Mouse (Mus musculus) left cerebral cortex, adult 2 months (tissue): Measurements from ENCODE around the gene Clptm1. TPM values are rescaled to one million over a fixed set of nuclear protein-coding genes. Genes with fewer than 3 reads are reported as not detected.

Experiments
- DNase-seq, 2 experiments: peaks; one replicate each; pipeline ENCODE4 v3.0.0; 2021 to 2022; ENCODE audit warnings: low spot score in 2 of 2, mixed read lengths in 1 of 2; ENCODE audit errors: extremely low spot score in 1 of 2
- H3K27ac ChIP-seq: fragments of 200-600 bp; 2 replicates; pipeline ENCODE4 v1.8.1; 2022
- H3K4me3 ChIP-seq: fragments of 200-600 bp; 2 replicates; pipeline ENCODE4 v1.8.1; 2022
- CTCF ChIP-seq: fragments of 200-600 bp; IDR thresholded peaks from 2 replicates; pipeline ENCODE4 v1.8.1; 2022; ENCODE audit warnings: antibody characterized with exemption, mild to moderate bottlenecking, moderate library complexity
- intact Hi-C: fragments of 180-260 bp; cut with DNase I; formaldehyde crosslinking; loops from one replicate; pipeline ENCODE4 v1.15.1; 2025
- long read RNA-seq, 2 experiments: library from polyadenylated mRNA; stranded (forward); transcript quantifications; one replicate each; pipeline ENCODE4 v2.0.0; 2021; ENCODE audit warnings: borderline mapping rate in 2 of 2
- total RNA-seq, 2 experiments: library from RNA; stranded (reverse); gene quantifications; 2 replicates each; pipeline ENCODE4 v1.2.3; 2021

The Clptm1 gene
- total RNA-seq, result 100 to 1,000 TPM; 137 to 139 TPM
- long read RNA-seq, experiment 1, full-length matches to known transcripts, result 524 of 591 reads
- long read RNA-seq, experiment 1, partial matches to known transcripts, result 25 of 591 reads
- long read RNA-seq, experiment 1, other reads (novel, unspliced or antisense), result 42 of 591 reads
- long read RNA-seq, experiment 2, full-length matches to known transcripts, result 382 of 436 reads
- long read RNA-seq, experiment 2, partial matches to known transcripts, result 17 of 436 reads
- long read RNA-seq, experiment 2, other reads (novel, unspliced or antisense), result 37 of 436 reads

- peak; percentile 28 for TF ChIP-seq CTCF
- DNase-seq, result peak; percentile 97 to 98
- Histone ChIP-seq H3K27ac (peak within 1 kb of the TSS; percentile 93), H3K4me3 (peak within 1 kb of the TSS; percentile 99)
- intact Hi-C loops, result loop anchor here (5.0 kb wide), 1 partner anchor 127 kb away; no protein-coding TSS in a partner anchor
These were observed at the start of gene Clptm1 for GRCm38 (mm10) chr7:19664955-19665841. Gene Clptm1, minus strand, starts transcription at chr7:19665033.

DNA sequence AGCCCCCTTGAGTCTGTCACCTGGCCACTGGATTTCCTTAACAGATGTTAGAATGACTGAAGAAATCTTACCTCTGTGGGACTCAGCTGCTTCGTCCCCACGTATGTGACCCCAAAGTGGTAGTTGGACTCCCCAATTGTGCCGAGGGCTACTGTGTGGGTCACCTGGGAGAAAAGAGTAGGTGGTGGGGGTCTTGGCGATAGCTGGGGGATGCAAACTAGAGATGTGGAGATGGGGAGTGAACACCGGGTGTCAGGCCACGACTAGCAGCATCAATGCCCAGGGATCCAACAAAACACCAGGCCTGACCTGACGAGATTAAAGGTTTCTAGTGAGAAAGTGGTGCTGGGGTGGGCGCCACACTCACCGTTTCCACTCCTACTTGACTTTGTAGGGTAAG is 48.8 kb upstream of the Clptm1 start:
- TF ChIP-seq CTCF, result no peak
- H3K4me3 ChIP-seq, result no peak overlapping the region
- intact Hi-C loops, result loop anchor here (1.0 to 10.0 kb wide), 2 partner anchors 44 to 709 kb away; partner anchors contain the start of gene Irf2bp1
- no peak for DNase-seq
- H3K27ac ChIP-seq, result no peak overlapping the region

DNA sequence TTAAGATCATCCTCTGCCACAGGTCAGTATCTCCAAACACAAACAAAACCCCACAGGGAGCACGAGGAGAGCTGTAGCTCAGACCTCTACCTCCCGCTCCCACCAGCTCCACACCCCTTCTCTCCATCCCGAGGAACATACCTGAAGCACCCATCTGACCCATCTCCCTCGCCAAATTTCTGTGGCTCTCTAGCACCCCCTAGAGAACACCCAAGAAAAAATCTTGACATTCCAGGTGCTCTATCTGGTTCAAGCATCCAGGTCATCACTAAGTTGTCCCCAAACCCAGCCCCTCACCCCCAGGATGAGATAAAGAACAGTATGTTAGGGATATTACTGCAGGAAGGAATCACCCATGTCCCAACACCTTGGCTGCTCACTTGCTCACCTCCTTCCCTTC is 48.4 kb upstream of the Clptm1 start:
- peak; percentile 54 for TF ChIP-seq CTCF
- H3K27ac ChIP-seq, result no peak overlapping the region; the same call in 1 of the 2 replicates
- no peak overlapping the region for H3K4me3 ChIP-seq
- DNase-seq, result no peak
- intact Hi-C loops, result loop anchor here (1.0 to 10.0 kb wide), 2 partner anchors 44 to 708 kb away; partner anchors contain the start of gene Irf2bp1

- H3K27ac ChIP-seq, result no peak overlapping the region
- intact Hi-C loops, result loop anchor here (10.0 kb wide), 1 partner anchor 708 kb away; the partner anchor contains the start of gene Irf2bp1
- peak; percentile 61 for TF ChIP-seq CTCF
- H3K4me3 ChIP-seq, result no peak overlapping the region
- DNase-seq, result no peak
These were observed 47.6 kb upstream of the Clptm1 start for GRCm38 (mm10) chr7:19712414-19712813.

GRCm38 (mm10) chr7:19710650-19711049 is 45.8 kb upstream of the Clptm1 start:
- Histone ChIP-seq H3K27ac (no peak overlapping the region), H3K4me3 (no peak overlapping the region)
- intact Hi-C loops, result loop anchor here (10.0 kb wide), 1 partner anchor 706 kb away; the partner anchor contains the start of gene Irf2bp1
- TF ChIP-seq CTCF, result no peak
- no peak for DNase-seq

DNA sequence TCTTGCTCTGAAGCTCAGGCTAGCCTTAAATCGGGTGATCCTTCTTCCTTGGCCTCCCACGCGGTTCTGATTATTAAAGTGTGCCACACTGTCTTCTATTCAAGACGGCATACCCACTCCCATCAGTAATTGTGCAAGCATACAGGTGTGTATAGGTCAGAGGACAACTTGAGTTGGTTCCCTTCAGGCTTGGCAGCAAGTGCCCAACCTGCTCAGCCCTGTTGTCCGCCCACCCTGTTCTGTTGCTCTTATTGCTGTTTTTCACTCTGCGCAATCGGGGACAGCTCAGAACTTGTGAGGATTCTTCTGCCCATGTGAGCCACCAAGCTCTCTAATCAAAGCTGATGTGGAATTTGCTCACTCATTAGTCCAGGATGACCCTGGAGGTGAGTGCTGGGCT is 40.4 kb upstream of the Clptm1 start:
- no peak overlapping the region for H3K4me3 ChIP-seq
- TF ChIP-seq CTCF, result no peak
- no peak for DNase-seq
- no peak overlapping the region for H3K27ac ChIP-seq
- intact Hi-C loops, result no loop called here

GRCm38 (mm10) chr7:19704475-19704874 is 39.6 kb upstream of the Clptm1 start:
- no peak for TF ChIP-seq CTCF
- DNase-seq, result no peak
- Histone ChIP-seq H3K27ac (no peak overlapping the region), H3K4me3 (no peak overlapping the region)
- intact Hi-C loops, result loop anchor here (5.0 kb wide), 1 partner anchor 297 kb away; no protein-coding TSS in a partner anchor

DNA sequence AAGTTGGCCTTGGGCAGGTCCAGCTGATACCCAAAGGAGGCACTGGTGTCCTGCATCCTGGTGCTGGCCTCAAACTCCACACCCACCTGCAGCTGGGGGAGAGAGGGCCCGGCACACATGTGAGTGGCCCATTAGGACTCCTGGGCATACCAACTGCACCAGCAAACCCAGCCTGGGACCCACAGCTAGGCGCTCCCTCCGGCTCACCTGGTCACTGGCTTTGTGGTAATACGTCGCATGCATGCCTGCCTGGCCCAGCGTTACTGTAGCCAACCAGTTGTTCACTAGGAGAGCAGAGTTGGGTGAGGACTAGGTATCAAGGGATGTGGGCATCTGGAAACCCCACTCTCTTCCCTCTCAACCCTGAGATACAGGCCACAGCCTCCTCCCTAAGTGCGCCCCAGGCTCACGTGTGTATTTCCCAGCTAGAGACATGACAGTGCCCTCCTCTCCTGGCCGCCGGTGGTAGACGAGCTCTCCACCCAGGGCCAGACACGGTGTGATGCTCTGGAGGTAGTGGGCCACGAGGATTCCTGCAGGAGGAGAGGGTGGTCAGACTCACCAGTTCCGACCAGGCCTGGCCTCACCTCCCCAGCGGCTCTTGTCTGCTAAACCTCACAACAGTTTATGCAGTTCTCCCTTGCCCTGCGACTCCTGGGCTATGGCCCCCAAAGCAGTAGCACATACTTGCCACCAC is 38.2 kb upstream of the Clptm1 start:
- no peak overlapping the region for H3K4me3 ChIP-seq
- intact Hi-C loops, result loop anchor here (5.0 kb wide), 1 partner anchor 296 kb away; no protein-coding TSS in a partner anchor
- TF ChIP-seq CTCF, result no peak
- H3K27ac ChIP-seq, result no peak overlapping the region
- DNase-seq, result no peak

GRCm38 (mm10) chr7:19701069-19701761 is 36.4 kb upstream of the Clptm1 start:
- peak; percentile 73 for TF ChIP-seq CTCF
- intact Hi-C loops, result loop anchor here (1.0 to 5.0 kb wide), 2 partner anchors 32 to 294 kb away; no protein-coding TSS in a partner anchor
- Histone ChIP-seq H3K4me3 (no peak overlapping the region), H3K27ac (peak overlapping the region; percentile 83)
- peak; percentile 54 to 68 for DNase-seq

GRCm38 (mm10) chr7:19700299-19701068 is 35.7 kb upstream of the Clptm1 start:
- intact Hi-C loops, result loop anchor here (1.0 to 5.0 kb wide), 2 partner anchors 31 to 293 kb away; no protein-coding TSS in a partner anchor
- H3K27ac ChIP-seq, result peak overlapping the region; percentile 83
- TF ChIP-seq CTCF, result no peak

More at GRCm38 (mm10) chr7:19700299-19701068, 35.7 kb upstream of the Clptm1 start:
- no peak for DNase-seq
- no peak overlapping the region for H3K4me3 ChIP-seq
